Mouse (Mus musculus) midbrain, embryonic 16.5 days (tissue): ENCODE measurements at regions not wholly inside any gene's neighbourhood (a gene's known extent, or its start where the extent isn't known, plus 50 kb on each side); places are given as distances from the start of the nearest gene placed in this dataset.

ENCODE experiments used
- ATAC-seq: fragments of 200-750 bp; cut with Nextera tagmentation; 2 replicates; pipeline ENCODE4 v1.8.0; 2017; ENCODE audit warnings: moderate TSS enrichment
- H3K27ac ChIP-seq: fragments of 300-500 bp; sonication (generic); 2 replicates; pipeline ENCODE4 v1.5.1; 2014; ENCODE audit warnings: mild to moderate bottlenecking, low read length, mixed read lengths
- H3K27me3 ChIP-seq: fragments of 300-500 bp; sonication (generic); 2 replicates; pipeline ENCODE4 v1.6.1; 2014; ENCODE audit warnings: low read depth, low read length, mixed read lengths; ENCODE audit not compliant: control insufficient read depth, insufficient read depth
- H3K36me3 ChIP-seq: fragments of 300-500 bp; sonication (generic); 2 replicates; pipeline ENCODE4 v1.6.1; 2014; ENCODE audit warnings: mild to moderate bottlenecking, low read length, moderate library complexity, mixed read lengths; ENCODE audit not compliant: control insufficient read depth, insufficient read depth
- H3K4me1 ChIP-seq: fragments of 300-500 bp; sonication (generic); 2 replicates; pipeline ENCODE4 v1.6.1; 2014; ENCODE audit warnings: mild to moderate bottlenecking, low read length, mixed read lengths; ENCODE audit not compliant: control insufficient read depth, insufficient read depth
- H3K4me2 ChIP-seq: fragments of 300-500 bp; sonication (generic); 2 replicates; pipeline ENCODE4 v1.6.1; 2014; ENCODE audit warnings: mild to moderate bottlenecking, low read length, mixed read lengths
- H3K4me3 ChIP-seq: fragments of 300-500 bp; sonication (generic); 2 replicates; pipeline ENCODE4 v1.5.1; 2014; ENCODE audit warnings: low read depth, mild to moderate bottlenecking, low read length, moderate library complexity, mixed read lengths
- H3K9ac ChIP-seq: fragments of 300-500 bp; sonication (generic); 2 replicates; pipeline ENCODE4 v1.6.1; 2014; ENCODE audit warnings: low read depth, low read length, mixed read lengths
- H3K9me3 ChIP-seq: fragments of 300-500 bp; sonication (generic); replicated peaks from 2 replicates; pipeline ENCODE4 v1.6.1; 2014; ENCODE audit warnings: mild to moderate bottlenecking, low read length, mixed read lengths; ENCODE audit not compliant: control insufficient read depth, poor library complexity, severe bottlenecking
- WGBS: fragments of 180-500 bp; shearing (Covaris S2); extraction: QIAGEN DNeasy Blood & Tissue Kit; methylation state at CpG from one replicate; pipeline ENCODE4 v1.1.7; 2014; 5-methylcytosine and 5-hydroxymethylcytosine counted together

DNA sequence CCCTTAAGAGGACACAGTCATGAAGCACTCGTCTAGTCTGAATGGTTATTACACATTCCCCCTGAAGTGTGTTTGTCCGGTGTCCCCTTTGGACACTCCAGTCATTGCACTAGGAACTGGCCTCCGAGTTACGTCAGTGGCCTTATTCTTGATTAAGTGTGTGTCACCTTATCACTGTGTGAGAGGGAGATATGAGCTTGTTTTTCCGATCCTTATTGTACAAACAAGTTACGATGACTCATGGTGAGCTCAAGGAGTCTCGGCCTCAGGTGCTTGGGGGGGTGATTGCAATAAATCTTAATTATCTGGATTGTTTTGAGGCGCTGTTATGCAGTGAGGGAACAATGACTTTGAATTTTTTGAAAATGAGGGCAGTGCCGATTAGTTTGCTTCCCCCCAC, 241.8 kb upstream of the 1700056E22Rik start:
- ATAC-seq = no peak
- WGBS = 88% methylated on average over 9 of the region's 9 CpGs

DNA sequence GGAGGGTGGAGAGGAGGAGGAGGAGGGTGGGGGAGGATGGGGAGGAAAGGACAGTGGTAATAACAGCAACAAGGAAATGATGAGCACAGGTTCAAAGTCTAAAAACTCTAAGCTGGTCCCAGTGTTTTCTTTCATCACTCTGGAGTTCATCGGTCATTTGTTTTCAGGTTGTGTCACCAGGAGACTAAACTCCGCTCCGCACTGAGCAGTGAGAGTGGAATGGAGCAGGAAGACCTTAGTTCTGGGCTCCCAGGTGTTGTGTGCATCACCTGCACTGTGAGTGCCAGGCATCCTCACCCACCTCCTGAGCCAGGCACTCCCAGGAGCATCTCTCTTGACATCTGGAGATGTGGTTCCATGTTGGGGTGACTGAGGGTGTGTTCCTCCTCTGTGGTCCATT, 241.3 kb upstream of the 1700056E22Rik start:
- ATAC-seq = no peak
- H3K27me3 ChIP-seq = 0 out of 2 replicates have a peak, but pooled peaks cover 2% of the 10 kb centered on the region
- H3K36me3 ChIP-seq = no peaks in the 10 kb centered on the region
- H3K27ac ChIP-seq = no peak overlapping the region
- H3K4me3 ChIP-seq = no peak overlapping the region
- WGBS = 86% methylated on average over 3 of the region's 3 CpGs
- no peaks in the 10 kb centered on the region for H3K4me1 ChIP-seq
- H3K4me2 ChIP-seq = no peak overlapping the region
- no peaks in the 10 kb centered on the region for H3K9me3 ChIP-seq
- H3K9ac ChIP-seq = no peak overlapping the region

More for the DNA sequence above, 241.8 kb upstream of the 1700056E22Rik start:
- Histone ChIP-seq H3K4me2 (no peak overlapping the region), H3K4me1 (no peaks in the 10 kb centered on the region), H3K9me3 (no peaks in the 10 kb centered on the region), H3K36me3 (no peaks in the 10 kb centered on the region), H3K27ac (no peak overlapping the region), H3K9ac (no peak overlapping the region), H3K27me3 (0 out of 2 replicates have a peak, but pooled peaks cover 2% of the 10 kb centered on the region), H3K4me3 (no peak overlapping the region)

DNA sequence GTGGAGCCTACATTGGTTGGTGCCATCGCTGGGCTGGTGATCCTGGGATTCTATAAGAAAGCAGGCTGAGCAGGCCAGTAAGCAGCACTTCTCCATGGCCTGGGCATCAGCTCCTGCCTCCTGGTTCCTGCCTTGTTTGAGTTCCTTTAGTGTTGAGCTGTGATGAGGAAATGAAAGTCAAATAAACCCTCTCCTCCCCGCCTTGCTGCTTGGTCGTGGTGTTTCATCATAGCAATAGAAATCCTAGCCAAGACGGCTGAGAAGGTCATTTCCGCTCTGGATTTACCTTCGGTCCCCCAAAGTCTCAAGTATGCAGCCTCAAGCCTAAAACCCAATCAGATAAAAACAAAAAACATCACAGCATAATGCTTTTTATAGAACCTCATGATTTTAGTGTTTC, 240.6 kb upstream of the 1700056E22Rik start:
- no peaks in the 10 kb centered on the region for H3K36me3 ChIP-seq
- no peak overlapping the region for H3K9ac ChIP-seq
- H3K4me3 ChIP-seq = no peak overlapping the region
- H3K27ac ChIP-seq = no peak overlapping the region
- WGBS = 88% methylated on average over 6 of the region's 6 CpGs
- no peaks in the 10 kb centered on the region for H3K9me3 ChIP-seq
- 0 out of 2 replicates have a peak, but pooled peaks cover 2% of the 10 kb centered on the region for H3K27me3 ChIP-seq
- H3K4me2 ChIP-seq = no peak overlapping the region
- no peak for ATAC-seq
- no peaks in the 10 kb centered on the region for H3K4me1 ChIP-seq

DNA sequence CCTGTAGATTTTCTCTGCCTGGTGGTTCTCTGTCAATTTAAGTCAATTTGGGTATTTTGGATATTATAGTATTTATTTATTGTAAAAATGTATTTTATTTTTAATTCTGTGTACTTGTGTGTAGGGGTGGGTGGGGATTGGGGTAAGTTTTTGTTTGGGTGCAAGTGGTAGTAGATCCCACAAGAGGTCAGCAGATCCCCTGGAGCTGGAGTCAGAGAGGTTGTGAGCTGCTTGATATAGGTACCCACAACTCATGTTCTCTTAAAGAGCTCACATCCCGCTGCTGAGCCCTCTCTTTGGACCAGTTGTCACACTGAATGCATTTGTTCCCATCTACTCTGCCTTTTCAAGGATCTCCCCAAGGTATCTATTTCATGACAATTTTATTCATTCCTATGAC, 239.6 kb upstream of the 1700056E22Rik start:
- no peak for ATAC-seq
- no peak overlapping the region for H3K4me3 ChIP-seq
- no peaks in the 10 kb centered on the region for H3K4me1 ChIP-seq
- H3K27me3 ChIP-seq = no peaks in the 10 kb centered on the region
- H3K27ac ChIP-seq = no peak overlapping the region
- H3K9me3 ChIP-seq = no peaks in the 10 kb centered on the region
- no peak overlapping the region for H3K4me2 ChIP-seq
- H3K36me3 ChIP-seq = no peaks in the 10 kb centered on the region
- no peak overlapping the region for H3K9ac ChIP-seq
- WGBS = 74% methylated on average over 1 of the region's 1 CpGs

DNA sequence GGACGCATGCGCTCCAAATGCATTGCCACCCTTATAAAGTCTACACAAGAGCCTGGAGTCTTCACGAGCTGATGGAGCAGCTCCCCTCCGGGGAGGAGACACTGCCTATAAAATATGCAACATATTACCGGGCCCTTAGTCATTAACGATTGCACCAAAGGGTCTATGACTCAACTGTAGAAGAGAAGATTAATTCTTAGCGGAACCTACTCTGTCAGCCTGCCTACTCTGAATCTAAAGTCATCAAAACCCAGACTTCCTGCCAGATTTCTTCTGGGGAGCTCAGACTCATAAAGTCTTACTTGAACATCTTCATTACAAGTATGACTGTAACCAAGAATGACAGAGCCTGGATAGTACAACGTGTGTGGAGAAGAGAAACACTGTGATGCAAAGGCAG, 237.2 kb upstream of the 1700056E22Rik start:
- Histone ChIP-seq H3K9ac (no peak overlapping the region), H3K36me3 (no peaks in the 10 kb centered on the region), H3K27ac (no peak overlapping the region), H3K4me3 (no peak overlapping the region), H3K27me3 (peaks cover 3% of the 10 kb centered on the region; the same call in 1 of the 2 replicates), H3K4me1 (no peaks in the 10 kb centered on the region), H3K9me3 (no peaks in the 10 kb centered on the region), H3K4me2 (no peak overlapping the region)
- ATAC-seq = no peak
- WGBS = 88% methylated on average over 8 of the region's 8 CpGs

DNA sequence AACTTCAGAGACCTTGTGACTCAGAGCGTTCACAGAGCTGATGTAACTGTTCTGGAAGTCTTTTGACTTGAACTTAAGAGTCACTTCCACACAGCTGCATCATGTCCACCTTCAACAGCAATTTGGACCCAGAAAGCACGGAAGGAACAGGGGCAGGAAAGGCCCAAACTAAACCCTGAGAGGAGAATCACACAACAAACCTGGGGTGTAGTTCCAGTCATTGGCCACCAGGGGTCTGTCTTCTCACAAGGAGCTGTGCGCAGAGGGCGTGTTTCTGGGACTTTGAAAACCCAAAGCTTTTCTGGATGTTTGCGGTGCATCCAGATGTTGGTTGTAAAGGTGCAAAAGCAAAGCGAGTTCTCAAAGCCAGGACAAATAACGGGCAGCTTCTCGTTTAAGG, 231.9 kb upstream of the 1700056E22Rik start:
- H3K9me3 ChIP-seq = no peaks in the 10 kb centered on the region
- H3K9ac ChIP-seq = no peak overlapping the region
- 13% methylated on average over 8 of the region's 8 CpGs for WGBS
- no peak overlapping the region for H3K4me2 ChIP-seq
- no peak overlapping the region for H3K4me3 ChIP-seq
- H3K4me1 ChIP-seq = no peaks in the 10 kb centered on the region
- H3K27ac ChIP-seq = no peak overlapping the region
- ATAC-seq = 0 out of 2 replicates have a peak, but pooled peaks have one; percentile 21
- H3K36me3 ChIP-seq = no peaks in the 10 kb centered on the region
- peaks cover 3% of the 10 kb centered on the region; the same call in 1 of the 2 replicates for H3K27me3 ChIP-seq

DNA sequence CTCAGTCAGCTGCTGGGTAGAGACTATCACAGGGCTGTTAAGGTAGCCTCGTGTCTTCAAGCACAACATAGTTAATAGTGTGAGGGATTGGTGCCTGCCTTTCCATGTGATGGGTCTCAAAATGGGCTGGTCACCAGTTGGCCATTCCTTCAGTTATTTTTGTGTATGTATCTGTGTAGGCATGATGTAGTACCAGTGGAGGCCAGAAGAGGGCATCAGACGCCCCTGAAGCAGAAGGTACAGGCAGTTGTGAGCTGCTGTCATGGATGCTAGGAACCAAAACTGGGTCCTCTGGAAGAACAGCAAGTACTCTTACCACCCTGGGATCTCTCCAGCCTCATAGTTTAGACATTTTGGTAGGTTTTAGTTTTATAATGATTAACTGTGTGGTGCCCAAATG, 228.9 kb upstream of the 1700056E22Rik start:
- 45% methylated on average over 2 of the region's 2 CpGs for WGBS
- no peak overlapping the region for H3K9ac ChIP-seq
- peaks cover under 1% of the 10 kb centered on the region; the same call in 1 of the 2 replicates for H3K27me3 ChIP-seq

DNA sequence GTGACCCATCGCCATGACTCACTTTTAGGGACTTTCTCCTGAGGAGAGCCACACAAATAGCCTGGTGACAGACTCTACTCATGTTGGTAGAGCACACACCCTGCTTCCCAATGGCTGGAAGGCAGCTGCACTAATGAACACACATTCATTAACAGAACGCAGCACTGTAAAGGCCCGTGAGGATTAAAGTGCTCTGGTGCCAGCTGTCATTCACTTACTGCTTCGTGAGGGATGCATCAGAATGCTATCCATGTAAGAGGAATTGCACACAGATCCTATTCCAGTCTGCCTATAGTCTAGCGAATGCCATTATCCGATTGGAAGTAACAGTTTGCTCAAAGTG, 227.3 kb upstream of the 1700056E22Rik start:
- 80% methylated on average over 6 of the region's 6 CpGs for WGBS
- no peak overlapping the region for H3K4me3 ChIP-seq
- H3K4me2 ChIP-seq = no peak overlapping the region
- no peak for ATAC-seq
- H3K27me3 ChIP-seq = no peaks in the 10 kb centered on the region
- H3K9ac ChIP-seq = no peak overlapping the region
- H3K9me3 ChIP-seq = no peaks in the 10 kb centered on the region
- no peaks in the 10 kb centered on the region for H3K36me3 ChIP-seq
- no peaks in the 10 kb centered on the region for H3K4me1 ChIP-seq
- no peak overlapping the region for H3K27ac ChIP-seq

More for the DNA sequence above, 228.9 kb upstream of the 1700056E22Rik start:
- no peak for ATAC-seq
- Histone ChIP-seq H3K4me3 (no peak overlapping the region), H3K9me3 (no peaks in the 10 kb centered on the region), H3K36me3 (no peaks in the 10 kb centered on the region), H3K4me1 (no peaks in the 10 kb centered on the region), H3K27ac (no peak overlapping the region), H3K4me2 (no peak overlapping the region)

DNA sequence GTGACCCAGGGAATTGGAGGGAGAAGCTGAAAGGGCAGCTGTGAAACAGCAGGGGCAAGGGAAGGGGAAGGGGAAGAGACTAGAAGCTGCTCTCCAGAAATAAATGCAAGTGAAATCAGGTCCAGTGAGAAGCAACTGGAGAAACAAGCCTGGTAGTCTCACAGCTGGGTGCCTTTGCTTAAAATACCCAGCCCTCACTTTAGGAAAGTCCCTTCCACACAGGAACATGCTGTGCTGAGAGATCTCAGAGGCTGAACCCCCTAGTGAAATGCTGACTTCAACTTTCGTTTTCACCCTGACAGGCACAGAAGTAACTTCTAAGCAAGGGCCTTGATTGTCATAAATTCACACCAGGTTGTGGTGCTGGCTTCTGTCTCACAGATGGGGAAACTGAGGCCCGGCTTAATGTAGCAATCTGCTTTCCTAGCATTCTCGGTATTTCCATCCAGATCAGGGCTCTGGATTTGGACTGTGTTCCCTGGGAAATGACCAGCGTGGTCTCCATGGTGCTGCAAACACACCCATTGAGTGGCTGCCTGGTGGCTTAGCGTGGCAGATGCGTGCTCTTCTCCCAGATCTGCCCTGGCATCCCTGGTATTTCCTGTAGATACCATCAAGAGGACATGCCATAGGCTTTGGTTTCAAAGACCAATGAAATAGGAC, 226.8 kb upstream of the 1700056E22Rik start:
- H3K4me2 ChIP-seq = no peak overlapping the region
- no peaks in the 10 kb centered on the region for H3K9me3 ChIP-seq
- WGBS = 86% methylated on average over 6 of the region's 6 CpGs
- no peak for ATAC-seq
- no peak overlapping the region for H3K27ac ChIP-seq
- H3K36me3 ChIP-seq = no peaks in the 10 kb centered on the region
- no peaks in the 10 kb centered on the region for H3K27me3 ChIP-seq
- no peak overlapping the region for H3K4me3 ChIP-seq
- H3K9ac ChIP-seq = no peak overlapping the region
- H3K4me1 ChIP-seq = no peaks in the 10 kb centered on the region
